Mouse (Mus musculus): ENCODE measurements around the gene Mapk10. TPM values are rescaled to one million over a fixed set of nuclear protein-coding genes. Genes with fewer than 3 reads are reported as not detected.

The Mapk10 gene
- polyA plus RNA-seq, 1 experiment, result 0.16 TPM

- TF ChIP-seq CTCF (IDR thresholded peaks at IDR 0.05; ENCODE audit: extremely low read depth, insufficient read length, insufficient replicate concordance, low read depth, low read length) (no peak), POLR2A (IDR thresholded peaks at IDR 0.05; ENCODE audit: low read depth, low read length) (no peak)
- Histone ChIP-seq H3K27ac (ENCODE audit: insufficient read depth, low read depth, low read length) (no peak overlapping the region), H3K4me1 (ENCODE audit: control insufficient read depth, insufficient read depth, insufficient read length, low read length) (no peaks in the 10 kb centered on the region), H3K4me3 (ENCODE audit: low read depth, low read length) (no peak overlapping the region), H3K36me3 (ENCODE audit: control insufficient read depth, insufficient read depth, low read length) (no peaks in the 10 kb centered on the region), H3K27me3 (ENCODE audit: control insufficient read depth, insufficient read depth, low read length) (no peaks in the 10 kb centered on the region)
- 83% methylated on average over 12 of the region's 12 CpGs for WGBS
These were observed 307.1 kb downstream of the Mapk10 start for GRCm38 (mm10) chr5:102904066-102904465.

- H3K36me3 ChIP-seq (ENCODE audit: control insufficient read depth, insufficient read depth, low read length), result no peaks in the 10 kb centered on the region
- WGBS, result 86% methylated on average over 9 of the region's 9 CpGs
- H3K4me3 ChIP-seq (ENCODE audit: low read depth, low read length), result no peak overlapping the region
- no peaks in the 10 kb centered on the region for H3K27me3 ChIP-seq (ENCODE audit: control insufficient read depth, insufficient read depth, low read length)
- TF ChIP-seq POLR2A (IDR thresholded peaks at IDR 0.05; ENCODE audit: low read depth, low read length) (no peak), CTCF (IDR thresholded peaks at IDR 0.05; ENCODE audit: extremely low read depth, insufficient read length, insufficient replicate concordance, low read depth, low read length) (no peak)
- no peaks in the 10 kb centered on the region for H3K4me1 ChIP-seq (ENCODE audit: control insufficient read depth, insufficient read depth, insufficient read length, low read length)
- H3K27ac ChIP-seq (ENCODE audit: insufficient read depth, low read depth, low read length), result no peak overlapping the region
These were observed 307.6 kb downstream of the Mapk10 start for GRCm38 (mm10) chr5:102903487-102903886.

- no peaks in the 10 kb centered on the region for H3K36me3 ChIP-seq (ENCODE audit: control insufficient read depth, insufficient read depth, low read length)
- 78% methylated on average over 5 of the region's 5 CpGs for WGBS
- H3K27me3 ChIP-seq (ENCODE audit: control insufficient read depth, insufficient read depth, low read length), result no peaks in the 10 kb centered on the region
- H3K27ac ChIP-seq (ENCODE audit: insufficient read depth, low read depth, low read length), result no peak overlapping the region
- no peak overlapping the region for H3K4me3 ChIP-seq (ENCODE audit: low read depth, low read length)
- TF ChIP-seq CTCF (IDR thresholded peaks at IDR 0.05; ENCODE audit: extremely low read depth, insufficient read length, insufficient replicate concordance, low read depth, low read length) (no peak), POLR2A (IDR thresholded peaks at IDR 0.05; ENCODE audit: low read depth, low read length) (no peak)
- no peaks in the 10 kb centered on the region for H3K4me1 ChIP-seq (ENCODE audit: control insufficient read depth, insufficient read depth, insufficient read length, low read length)
These were observed 310.0 kb downstream of the Mapk10 start for GRCm38 (mm10) chr5:102901176-102901575.

- Histone ChIP-seq H3K27ac (ENCODE audit: insufficient read depth, low read depth, low read length) (no peak overlapping the region), H3K4me1 (ENCODE audit: control insufficient read depth, insufficient read depth, insufficient read length, low read length) (no peaks in the 10 kb centered on the region), H3K4me3 (ENCODE audit: low read depth, low read length) (no peak overlapping the region), H3K27me3 (ENCODE audit: control insufficient read depth, insufficient read depth, low read length) (no peaks in the 10 kb centered on the region), H3K36me3 (ENCODE audit: control insufficient read depth, insufficient read depth, low read length) (no peaks in the 10 kb centered on the region)
- TF ChIP-seq CTCF (IDR thresholded peaks at IDR 0.05; ENCODE audit: extremely low read depth, insufficient read length, insufficient replicate concordance, low read depth, low read length) (no peak), POLR2A (IDR thresholded peaks at IDR 0.05; ENCODE audit: low read depth, low read length) (no peak)
- 87% methylated on average over 6 of the region's 6 CpGs for WGBS
These were observed 311.4 kb downstream of the Mapk10 start for GRCm38 (mm10) chr5:102899680-102900215.

- Histone ChIP-seq H3K4me3 (ENCODE audit: low read depth, low read length) (no peak overlapping the region), H3K36me3 (ENCODE audit: control insufficient read depth, insufficient read depth, low read length) (no peaks in the 10 kb centered on the region), H3K27ac (ENCODE audit: insufficient read depth, low read depth, low read length) (no peak overlapping the region), H3K4me1 (ENCODE audit: control insufficient read depth, insufficient read depth, insufficient read length, low read length) (no peaks in the 10 kb centered on the region), H3K27me3 (ENCODE audit: control insufficient read depth, insufficient read depth, low read length) (no peaks in the 10 kb centered on the region)
- no peak for TF ChIP-seq CTCF (IDR thresholded peaks at IDR 0.05; ENCODE audit: extremely low read depth, insufficient read length, insufficient replicate concordance, low read depth, low read length)
- no peak for TF ChIP-seq POLR2A (IDR thresholded peaks at IDR 0.05; ENCODE audit: low read depth, low read length)
- 85% methylated on average over 4 of the region's 4 CpGs for WGBS
These were observed 312.8 kb downstream of the Mapk10 start for GRCm38 (mm10) chr5:102898301-102898700.

GRCm38 (mm10) chr5:102892226-102892625 is 318.9 kb downstream of the Mapk10 start:
- 92% methylated on average over 11 of the region's 11 CpGs for WGBS

GRCm38 (mm10) chr5:102889163-102889488 is 322.0 kb downstream of the Mapk10 start:
- H3K27ac ChIP-seq (ENCODE audit: insufficient read depth, low read depth, low read length), result no peak overlapping the region
- no peak overlapping the region for H3K4me3 ChIP-seq (ENCODE audit: low read depth, low read length)
- no peak for TF ChIP-seq CTCF (IDR thresholded peaks at IDR 0.05; ENCODE audit: extremely low read depth, insufficient read length, insufficient replicate concordance, low read depth, low read length)
- no peak for TF ChIP-seq POLR2A (IDR thresholded peaks at IDR 0.05; ENCODE audit: low read depth, low read length)
- H3K27me3 ChIP-seq (ENCODE audit: control insufficient read depth, insufficient read depth, low read length), result no peaks in the 10 kb centered on the region
- WGBS, result 76% methylated on average over 2 of the region's 2 CpGs
- no peaks in the 10 kb centered on the region for H3K4me1 ChIP-seq (ENCODE audit: control insufficient read depth, insufficient read depth, insufficient read length, low read length)
- H3K36me3 ChIP-seq (ENCODE audit: control insufficient read depth, insufficient read depth, low read length), result no peaks in the 10 kb centered on the region

More at GRCm38 (mm10) chr5:102892226-102892625, 318.9 kb downstream of the Mapk10 start:
- no peak overlapping the region for H3K27ac ChIP-seq (ENCODE audit: insufficient read depth, low read depth, low read length)
- no peaks in the 10 kb centered on the region for H3K27me3 ChIP-seq (ENCODE audit: control insufficient read depth, insufficient read depth, low read length)
- TF ChIP-seq POLR2A (IDR thresholded peaks at IDR 0.05; ENCODE audit: low read depth, low read length), result no peak
- no peak for TF ChIP-seq CTCF (IDR thresholded peaks at IDR 0.05; ENCODE audit: extremely low read depth, insufficient read length, insufficient replicate concordance, low read depth, low read length)
- no peak overlapping the region for H3K4me3 ChIP-seq (ENCODE audit: low read depth, low read length)
- no peaks in the 10 kb centered on the region for H3K4me1 ChIP-seq (ENCODE audit: control insufficient read depth, insufficient read depth, insufficient read length, low read length)
- H3K36me3 ChIP-seq (ENCODE audit: control insufficient read depth, insufficient read depth, low read length), result no peaks in the 10 kb centered on the region

Data from small intestine, adult 2 months (tissue).